Mouse (Mus musculus): ENCODE results near the gene Gsta2. TPM values are rescaled to one million over a fixed set of nuclear protein-coding genes. Genes with fewer than 3 reads are reported as not detected.

The Gsta2 gene
- polyA plus RNA-seq (2021; fragmentation: Nextera tagmentation), result 0.85 and 0.90 TPM in 2 replicates
- long read RNA-seq, experiment 1, result 0 reads
- long read RNA-seq, experiment 2, result 0 reads

GRCm38 (mm10) chr9:78355611-78356010 is at the start of gene Gsta2:
Gene Gsta2, minus strand, starts transcription at chr9:78355788.

GRCm38 (mm10) chr9:78395630-78396351 is 40.2 kb upstream of the Gsta2 start, which contains the start of gene Ddx43:
Gene Ddx43, plus strand, starts transcription at chr9:78395777.

GRCm38 (mm10) chr9:78378113-78378785 is 22.7 kb upstream of the Gsta2 start, which contains the start of gene Ooep:
Gene Ooep, minus strand, starts transcription at chr9:78378725.

GRCm38 (mm10) chr9:78367959-78368358 is 12.4 kb upstream of the Gsta2 start, which contains the start of gene Dppa5a:
Gene Dppa5a, minus strand, starts transcription at chr9:78368177.

DNA sequence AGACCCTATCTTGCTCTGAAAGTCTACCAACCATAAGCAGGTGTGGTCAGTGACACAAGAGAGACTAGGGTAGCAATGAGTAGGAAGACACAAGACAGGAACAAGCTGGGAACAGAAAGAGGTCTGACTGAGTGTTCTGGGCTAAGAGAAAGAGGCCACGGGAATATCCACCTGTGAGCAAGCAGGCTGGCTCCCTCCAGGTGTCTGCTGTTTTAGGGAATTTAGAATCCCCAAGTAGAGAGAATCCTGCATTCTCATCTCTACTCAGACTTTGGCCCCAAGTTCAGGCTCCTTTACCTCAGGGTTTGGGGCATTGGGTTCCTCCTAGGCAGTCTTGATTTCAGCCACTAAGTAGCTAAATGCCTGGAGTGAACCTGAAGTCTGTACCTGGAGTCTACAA is 28.3 kb downstream of the Gsta2 start, which contains the start of gene Omt2b:
Gene Omt2b, plus strand, starts transcription at position 301 of the 400 bp plus-strand sequence.

DNA sequence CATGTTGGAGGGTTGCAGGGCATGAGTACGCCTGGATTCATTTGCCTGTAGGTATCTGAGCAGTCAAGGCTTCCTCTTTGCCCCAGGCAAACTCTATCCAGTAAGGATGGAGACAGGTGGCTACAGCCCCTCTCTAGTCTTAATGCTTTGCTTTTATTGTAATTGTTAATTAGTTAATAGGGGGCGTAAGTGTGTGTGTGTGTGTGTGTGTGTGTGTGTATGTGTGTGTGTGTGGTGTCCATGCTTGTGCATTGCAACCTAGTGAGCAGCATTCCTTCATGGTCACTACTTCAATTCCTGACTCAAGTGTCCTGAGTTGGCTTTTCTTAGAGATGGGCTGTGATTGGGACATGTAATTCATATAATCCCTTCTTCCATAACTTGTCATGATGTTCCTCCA is 40.9 kb downstream of the Gsta2 start, which contains the start of gene Omt2a:
Gene Omt2a, minus strand, starts transcription at position 101 of the 400 bp plus-strand sequence.

GRCm38 (mm10) chr9:78289723-78290122 is 65.9 kb downstream of the Gsta2 start, which contains the start of gene Gm10639:
Gene Gm10639, plus strand, starts transcription at chr9:78289923.

Other genes with a start within 250 kb of the Gsta2 start
- gene Fbxo9, start 246.7 kb downstream of the Gsta2 start, polyA plus RNA-seq (2021; fragmentation: Nextera tagmentation), result 90.2 and 94.7 TPM in 2 replicates
- 8.2 and 9.2 TPM in 2 replicates for gene Ick, start 246.6 kb downstream of the Gsta2 start, polyA plus RNA-seq (2021; fragmentation: Nextera tagmentation)
- 143 and 164 TPM in 2 replicates for gene Gsta4, start 173.0 kb downstream of the Gsta2 start, polyA plus RNA-seq (2021; fragmentation: Nextera tagmentation)
- gene Gsta1, start 125.1 kb downstream of the Gsta2 start, polyA plus RNA-seq (2021; fragmentation: Nextera tagmentation), result 0.28 TPM in 1 of 2 replicates, not detected in the other
- gene Gm3776, start 98.7 kb downstream of the Gsta2 start, polyA plus RNA-seq (2021; fragmentation: Nextera tagmentation), result not detected in 2 replicates
- gene Gm10639, start 65.9 kb downstream of the Gsta2 start, polyA plus RNA-seq (2021; fragmentation: Nextera tagmentation), result not detected in 2 replicates
- not detected in 2 replicates for gene Omt2a, start 41.0 kb downstream of the Gsta2 start, polyA plus RNA-seq (2021; fragmentation: Nextera tagmentation)
- not detected in 2 replicates for gene Omt2b, start 28.2 kb downstream of the Gsta2 start, polyA plus RNA-seq (2021; fragmentation: Nextera tagmentation)
- not detected in 2 replicates for gene Dppa5a, start 12.4 kb upstream of the Gsta2 start, polyA plus RNA-seq (2021; fragmentation: Nextera tagmentation)
- 0.06 and 1.3 TPM in 2 replicates for gene Ooep, start 22.9 kb upstream of the Gsta2 start, polyA plus RNA-seq (2021; fragmentation: Nextera tagmentation)
- gene Ddx43, start 40.0 kb upstream of the Gsta2 start, polyA plus RNA-seq (2021; fragmentation: Nextera tagmentation), result not detected in 2 replicates
- gene Cgas, start 87.4 kb upstream of the Gsta2 start, polyA plus RNA-seq (2021; fragmentation: Nextera tagmentation), result 0.36 and 0.39 TPM in 2 replicates
- 20.3 and 23.0 TPM in 2 replicates for gene Mto1, start 92.4 kb upstream of the Gsta2 start, polyA plus RNA-seq (2021; fragmentation: Nextera tagmentation)
- 1.2 and 1.5 TPM in 2 replicates for gene Gm17324, start 93.0 kb upstream of the Gsta2 start, polyA plus RNA-seq (2021; fragmentation: Nextera tagmentation)
- gene Eef1a1, start 133.4 kb upstream of the Gsta2 start, polyA plus RNA-seq (2021; fragmentation: Nextera tagmentation), result 1,170 and 1,347 TPM in 2 replicates
- gene Slc17a5, start 232.3 kb upstream of the Gsta2 start, polyA plus RNA-seq (2021; fragmentation: Nextera tagmentation), result 15.8 and 16.7 TPM in 2 replicates

All from layer of hippocampus, adult 6 months (tissue).